Mouse (Mus musculus) heart, embryonic 13.5 days (tissue): ENCODE results near the gene Dnajb12. TPM values are rescaled to one million over a fixed set of nuclear protein-coding genes. Genes with fewer than 3 reads are reported as not detected.

ENCODE experiments used
- ATAC-seq: fragments of 200-750 bp; cut with Nextera tagmentation; 2 replicates; pipeline ENCODE4 v1.8.0; 2017; ENCODE audit warnings: moderate TSS enrichment; ENCODE audit not compliant: insufficient number of reproducible peaks, low FRiP score, low TSS enrichment; ENCODE audit errors: extremely low read depth
- H3K27ac ChIP-seq: fragments of 300-500 bp; sonication (generic); replicated peaks from 2 replicates; pipeline ENCODE4 v1.5.1; 2015; ENCODE audit warnings: moderate library complexity, mild to moderate bottlenecking, inconsistent platforms
- H3K27me3 ChIP-seq: fragments of 300-500 bp; sonication (generic); replicated peaks from 2 replicates; pipeline ENCODE4 v1.6.1; 2015; ENCODE audit warnings: mild to moderate bottlenecking, inconsistent platforms
- H3K36me3 ChIP-seq: fragments of 300-500 bp; sonication (generic); 2 replicates; pipeline ENCODE4 v1.6.1; 2015; ENCODE audit warnings: mild to moderate bottlenecking, inconsistent platforms
- H3K4me1 ChIP-seq: fragments of 300-500 bp; sonication (generic); 2 replicates; pipeline ENCODE4 v1.6.1; 2015; ENCODE audit warnings: inconsistent platforms
- H3K4me2 ChIP-seq: fragments of 300-500 bp; sonication (generic); 2 replicates; pipeline ENCODE4 v1.6.1; 2015; ENCODE audit warnings: inconsistent platforms, mild to moderate bottlenecking, moderate library complexity
- H3K4me3 ChIP-seq: fragments of 300-500 bp; sonication (generic); 2 replicates; pipeline ENCODE4 v1.5.1; 2015; ENCODE audit warnings: moderate library complexity, mild to moderate bottlenecking, inconsistent platforms
- H3K9ac ChIP-seq: fragments of 300-500 bp; sonication (generic); 2 replicates; pipeline ENCODE4 v1.6.1; 2015; ENCODE audit warnings: inconsistent platforms, mild to moderate bottlenecking, moderate library complexity
- H3K9me3 ChIP-seq: fragments of 300-500 bp; sonication (generic); 2 replicates; pipeline ENCODE4 v1.6.1; 2016; ENCODE audit warnings: inconsistent platforms
- WGBS: fragments of 180-500 bp; shearing (Covaris S2); methylation state at CpG from one replicate; pipeline ENCODE4 v1.1.7; 2015; ENCODE audit warnings: mixed read lengths; 5-methylcytosine and 5-hydroxymethylcytosine counted together
- polyA plus RNA-seq: library from polyadenylated mRNA; unstranded; fragments of >200 nt; fragmentation: Nextera tagmentation; extraction: Ambion mirVana; gene quantifications from 2 replicates; pipeline ENCODE4 v1.2.1, GENCODE M21; 2015

Dnajb12 gene
- polyA plus RNA-seq = 22.9 and 23.7 TPM in 2 replicates

DNA sequence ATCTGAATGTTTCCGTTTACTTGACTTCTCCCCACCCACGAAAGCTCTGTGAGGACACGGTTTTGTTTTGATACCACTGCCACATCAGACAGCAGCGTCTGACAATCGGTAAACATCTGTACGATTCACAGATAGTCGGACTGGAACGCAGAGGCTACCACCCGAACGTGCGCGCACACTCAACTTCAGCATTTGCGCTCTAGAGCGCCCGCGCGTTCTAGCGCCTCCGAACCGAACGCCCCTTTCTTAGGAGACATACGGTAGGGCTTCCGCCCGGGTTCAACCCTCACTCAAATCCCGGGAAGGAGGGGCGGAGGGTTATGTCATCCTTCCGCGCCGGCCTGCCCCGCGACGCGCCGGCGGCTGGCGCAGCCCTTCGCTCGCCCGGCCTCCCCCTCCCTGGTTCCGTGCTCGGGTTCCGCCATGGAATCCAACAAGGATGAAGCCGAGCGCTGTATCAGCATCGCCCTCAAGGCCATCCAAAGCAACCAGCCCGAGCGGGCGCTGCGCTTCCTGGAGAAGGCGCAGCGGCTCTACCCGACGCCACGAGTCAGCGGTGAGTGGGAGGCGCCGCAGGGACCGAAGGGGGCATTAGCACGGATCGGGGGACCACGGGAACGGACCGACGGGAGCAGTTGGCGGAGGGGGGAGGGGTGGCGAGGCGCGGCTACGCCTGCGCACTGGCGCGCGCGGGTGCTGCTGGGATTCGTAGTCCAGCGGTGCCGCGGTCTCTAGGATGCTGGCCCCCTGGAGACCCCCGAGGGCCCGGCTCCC, at the start of gene Dnajb12:
TSS of gene Dnajb12 (plus strand) at position 302 of the 774 bp plus-strand sequence.
- Histone ChIP-seq H3K4me2 (peak within 1 kb of the TSS; percentile 85), H3K27ac (peak within 1 kb of the TSS; percentile 100), H3K36me3 (peaks cover 10% of the 10 kb centered on the region), H3K4me3 (peak within 1 kb of the TSS; percentile 80), H3K4me1 (peaks cover 20% of the 10 kb centered on the region), H3K27me3 (no peaks in the 10 kb centered on the region), H3K9me3 (no peaks in the 10 kb centered on the region), H3K9ac (peak within 1 kb of the TSS; percentile 99)
- WGBS = under 1% methylated on average over 80 of the region's 80 CpGs
- peak; percentile 88 for ATAC-seq

DNA sequence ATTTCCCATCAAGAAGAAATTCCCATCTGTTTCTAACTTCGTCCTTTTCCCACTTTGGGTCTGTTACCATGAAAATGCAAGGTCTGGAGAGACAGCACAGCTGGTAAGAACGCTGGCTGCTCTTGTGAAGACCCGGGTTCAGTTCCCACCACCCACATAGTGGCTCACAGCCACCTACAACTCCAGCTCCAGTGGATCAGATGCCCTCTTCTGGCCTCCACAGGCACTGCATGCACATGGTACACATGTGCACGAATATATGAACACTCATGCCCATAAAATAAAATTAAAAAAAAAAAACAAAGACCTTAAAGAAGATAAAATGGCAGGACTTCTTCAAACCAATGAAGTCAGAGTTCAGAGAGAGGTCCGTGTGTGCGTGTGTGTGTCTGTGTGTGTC, 49.5 kb upstream of the Dnajb12 start:
- peaks cover 7% of the 10 kb centered on the region for H3K4me1 ChIP-seq
- 89% methylated on average over 6 of the region's 6 CpGs for WGBS
- no peak for ATAC-seq
- H3K27ac ChIP-seq = no peak overlapping the region
- no peak overlapping the region for H3K4me2 ChIP-seq
- no peak overlapping the region for H3K9ac ChIP-seq
- H3K4me3 ChIP-seq = no peak overlapping the region
- H3K36me3 ChIP-seq = peaks cover 45% of the 10 kb centered on the region
- no peaks in the 10 kb centered on the region for H3K27me3 ChIP-seq
- peaks cover 10% of the 10 kb centered on the region; the same call in 1 of the 2 replicates for H3K9me3 ChIP-seq

DNA sequence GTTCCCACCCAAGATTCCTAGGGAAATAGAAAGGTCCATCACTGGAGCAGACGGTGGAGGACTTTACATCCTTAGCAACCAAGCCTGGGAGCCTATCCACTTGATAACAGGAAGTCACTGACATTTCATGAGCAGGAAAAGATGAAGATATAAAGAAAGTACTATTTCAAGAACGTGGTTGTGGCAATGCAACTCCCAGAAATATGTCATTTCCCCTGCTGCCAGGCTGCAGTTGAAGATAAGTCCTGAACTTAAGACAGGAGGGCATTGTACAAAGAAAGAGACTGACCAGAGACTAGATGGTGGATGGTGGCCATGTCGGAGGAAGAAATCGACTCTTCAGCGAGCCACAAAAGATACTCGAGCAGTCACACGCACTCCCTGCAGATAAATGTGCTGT, 47.4 kb upstream of the Dnajb12 start:
- H3K9ac ChIP-seq = no peak overlapping the region
- H3K9me3 ChIP-seq = peaks cover 13% of the 10 kb centered on the region; the same call in 1 of the 2 replicates
- no peak overlapping the region for H3K27ac ChIP-seq
- no peaks in the 10 kb centered on the region; the same call in 1 of the 2 replicates for H3K4me1 ChIP-seq
- WGBS = 52% methylated on average over 7 of the region's 7 CpGs
- no peak for ATAC-seq
- H3K36me3 ChIP-seq = peaks cover 49% of the 10 kb centered on the region
- no peaks in the 10 kb centered on the region for H3K27me3 ChIP-seq
- H3K4me2 ChIP-seq = no peak overlapping the region
- no peak overlapping the region for H3K4me3 ChIP-seq

DNA sequence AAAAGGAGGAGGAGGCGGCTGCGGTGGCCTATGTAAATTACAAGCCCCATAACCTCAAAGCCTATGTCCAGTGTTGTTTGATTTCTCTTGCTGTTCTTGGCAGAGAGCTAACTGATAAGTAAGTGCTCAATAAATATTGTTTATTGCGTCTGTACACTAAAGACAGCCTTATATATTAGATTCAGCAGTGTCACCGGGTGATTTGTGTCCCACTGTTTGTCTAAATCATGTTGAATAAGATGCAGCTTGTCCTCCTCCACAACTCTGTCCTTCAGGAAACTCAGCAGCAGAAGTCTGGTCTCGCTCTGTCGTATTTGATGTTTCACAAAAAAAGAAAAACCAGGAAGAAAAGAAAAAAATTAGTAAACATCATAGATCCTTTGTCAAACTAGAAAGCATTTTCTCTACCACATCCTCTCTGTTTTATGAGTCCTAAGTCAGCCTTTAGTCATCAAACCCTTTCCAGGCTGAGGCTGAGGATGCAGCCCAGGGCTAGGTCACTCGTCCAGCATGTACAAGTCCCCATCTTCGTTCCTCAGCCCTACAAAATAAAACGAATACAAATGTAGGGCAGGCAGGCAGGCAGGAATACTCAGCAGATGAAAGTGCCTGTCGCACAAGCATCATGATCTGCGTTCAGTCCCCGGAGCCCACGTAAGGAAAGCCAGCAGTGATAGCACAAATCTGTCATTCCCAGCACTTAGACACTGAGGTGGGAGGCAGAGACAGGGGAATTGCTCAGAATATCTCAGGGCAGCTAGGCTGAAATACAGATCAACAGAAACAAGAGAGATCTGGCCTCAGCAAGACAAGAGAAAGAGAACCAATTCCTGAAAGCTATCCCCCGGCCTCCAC, 43.8 kb upstream of the Dnajb12 start:
- no peaks in the 10 kb centered on the region; the same call in 1 of the 2 replicates for H3K4me1 ChIP-seq
- 76% methylated on average over 14 of the region's 14 CpGs for WGBS
- 0 out of 2 replicates have a peak, but pooled peaks cover 8% of the 10 kb centered on the region for H3K9me3 ChIP-seq
- no peaks in the 10 kb centered on the region for H3K27me3 ChIP-seq
- H3K4me3 ChIP-seq = no peak overlapping the region
- no peak overlapping the region for H3K4me2 ChIP-seq
- H3K9ac ChIP-seq = no peak overlapping the region
- peaks cover 25% of the 10 kb centered on the region for H3K36me3 ChIP-seq
- ATAC-seq = no peak
- H3K27ac ChIP-seq = no peak overlapping the region

DNA sequence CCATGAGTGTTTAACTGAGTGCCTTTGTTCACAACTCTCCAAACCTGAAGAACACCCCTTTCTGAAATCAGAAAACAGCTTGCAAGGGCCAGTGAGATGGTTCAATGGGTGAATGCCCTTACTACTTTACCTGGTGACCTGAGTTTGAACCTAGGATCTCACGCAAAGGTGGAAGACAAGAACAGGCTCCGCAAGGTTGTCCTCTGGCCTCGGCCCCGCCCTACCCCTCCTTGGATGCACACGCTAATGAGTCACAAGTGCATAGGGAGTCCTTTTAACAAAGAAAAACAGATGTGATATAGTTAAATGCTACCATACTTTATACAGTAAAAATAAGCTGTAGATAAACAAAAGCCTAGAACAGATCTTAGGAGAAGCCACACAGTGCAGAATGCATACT, 41.9 kb upstream of the Dnajb12 start:
- ATAC-seq = no peak
- Histone ChIP-seq H3K4me2 (no peak overlapping the region), H3K36me3 (peaks cover 35% of the 10 kb centered on the region), H3K4me3 (no peak overlapping the region), H3K4me1 (no peaks in the 10 kb centered on the region), H3K27me3 (no peaks in the 10 kb centered on the region), H3K27ac (no peak overlapping the region), H3K9ac (no peak overlapping the region), H3K9me3 (0 out of 2 replicates have a peak, but pooled peaks cover 8% of the 10 kb centered on the region)
- 90% methylated on average over 5 of the region's 5 CpGs for WGBS

DNA sequence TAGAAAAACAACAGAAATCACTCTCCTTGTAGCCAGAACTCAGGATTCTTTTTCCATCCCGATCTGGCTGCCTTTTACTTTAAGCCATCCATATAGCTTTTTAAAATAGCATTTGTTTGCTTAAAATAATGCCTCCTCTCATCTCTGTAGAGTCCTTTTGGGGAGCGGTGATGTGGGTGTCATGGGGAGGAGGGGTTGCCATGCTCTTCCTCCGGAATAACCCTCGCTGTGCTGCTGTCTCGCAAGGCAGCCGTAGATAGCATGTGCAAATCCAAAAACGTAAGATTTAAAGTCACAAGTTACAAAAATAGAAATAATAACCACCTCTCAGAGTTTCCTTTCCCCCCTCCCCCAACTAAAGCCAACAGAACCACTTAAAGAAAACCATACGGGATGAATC, 37.9 kb upstream of the Dnajb12 start:
- peaks cover 24% of the 10 kb centered on the region for H3K36me3 ChIP-seq
- no peak overlapping the region for H3K27ac ChIP-seq

DNA sequence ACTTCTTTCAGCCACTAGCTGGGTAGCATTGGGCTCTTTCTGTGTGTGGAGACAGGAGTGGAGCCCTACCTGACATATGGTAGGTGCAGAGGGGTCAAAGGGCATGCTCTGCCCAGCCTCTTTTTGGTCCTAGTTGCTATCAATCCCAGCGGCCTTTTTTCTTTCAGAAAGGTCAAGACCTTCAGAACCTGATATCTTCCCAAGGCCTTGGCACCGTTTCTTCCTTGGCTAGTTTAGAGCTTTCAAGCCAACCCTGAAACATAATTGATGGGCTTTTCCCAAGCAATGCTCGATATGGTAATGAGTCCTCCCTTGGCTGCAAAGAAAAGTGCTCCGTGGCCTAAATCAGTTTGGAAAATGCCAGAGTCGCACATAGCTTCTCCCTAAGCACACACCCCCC, 36.2 kb upstream of the Dnajb12 start:
- H3K36me3 ChIP-seq = peaks cover 21% of the 10 kb centered on the region
- H3K27ac ChIP-seq = no peak overlapping the region
- 49% methylated on average over 5 of the region's 5 CpGs for WGBS
- no peak for ATAC-seq
- H3K9ac ChIP-seq = no peak overlapping the region
- H3K4me2 ChIP-seq = no peak overlapping the region
- H3K4me3 ChIP-seq = no peak overlapping the region
- peaks cover 3% of the 10 kb centered on the region; the same call in 1 of the 2 replicates for H3K4me1 ChIP-seq
- no peaks in the 10 kb centered on the region for H3K9me3 ChIP-seq
- no peaks in the 10 kb centered on the region for H3K27me3 ChIP-seq

More for the DNA sequence above, 37.9 kb upstream of the Dnajb12 start:
- Histone ChIP-seq H3K27me3 (no peaks in the 10 kb centered on the region), H3K9me3 (no peaks in the 10 kb centered on the region), H3K4me2 (no peak overlapping the region), H3K9ac (no peak overlapping the region), H3K4me3 (no peak overlapping the region), H3K4me1 (peaks cover 3% of the 10 kb centered on the region; the same call in 1 of the 2 replicates)
- no peak for ATAC-seq
- WGBS = 91% methylated on average over 8 of the region's 8 CpGs

DNA sequence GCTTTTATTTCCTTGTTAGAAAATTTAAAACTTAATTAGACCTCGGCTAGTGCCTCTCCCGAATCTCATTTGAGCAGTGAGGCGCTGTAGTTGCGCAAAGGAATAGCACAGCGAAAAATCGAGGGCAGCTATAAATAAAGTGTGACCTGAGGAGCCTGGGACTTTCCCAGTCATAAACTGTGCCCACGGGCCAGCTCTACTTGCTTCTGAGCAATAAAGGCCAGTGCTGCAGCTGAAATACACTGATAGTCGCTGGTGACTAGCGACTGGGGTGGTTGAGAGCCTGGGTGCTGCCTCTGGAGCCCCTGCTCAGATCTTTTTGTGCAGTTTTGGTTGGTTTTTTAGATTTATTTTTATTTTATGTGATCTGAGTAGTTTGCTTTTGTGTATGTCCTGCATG, 34.7 kb upstream of the Dnajb12 start:
- Histone ChIP-seq H3K4me3 (no peak overlapping the region), H3K9me3 (no peaks in the 10 kb centered on the region), H3K9ac (no peak overlapping the region), H3K4me2 (no peak overlapping the region), H3K27ac (no peak overlapping the region), H3K36me3 (peaks cover 19% of the 10 kb centered on the region), H3K4me1 (peaks cover 6% of the 10 kb centered on the region), H3K27me3 (no peaks in the 10 kb centered on the region)
- 67% methylated on average over 9 of the region's 9 CpGs for WGBS
- no peak for ATAC-seq

DNA sequence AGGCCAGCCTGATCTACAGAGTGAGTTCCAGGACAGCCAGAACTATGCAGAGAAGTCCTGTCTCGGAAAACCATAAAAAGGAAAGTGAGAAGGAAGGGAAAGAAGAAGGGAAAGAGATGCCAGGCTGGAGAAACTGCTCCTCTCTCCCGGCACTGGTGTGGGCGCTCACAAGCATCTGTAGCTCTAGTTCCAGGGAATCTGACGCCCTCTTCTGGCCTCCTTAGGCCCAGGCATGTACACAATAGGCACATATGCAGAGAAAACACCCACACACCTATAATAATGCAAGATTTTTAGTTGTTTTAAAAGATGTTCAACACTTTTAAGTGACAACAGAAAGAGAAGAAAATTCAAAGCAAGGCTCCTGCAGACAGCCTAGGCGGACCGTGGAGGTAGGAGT, 32.9 kb upstream of the Dnajb12 start:
- Histone ChIP-seq H3K36me3 (peaks cover 8% of the 10 kb centered on the region), H3K9ac (no peak overlapping the region), H3K9me3 (no peaks in the 10 kb centered on the region), H3K4me3 (no peak overlapping the region), H3K27me3 (no peaks in the 10 kb centered on the region), H3K4me1 (peaks cover 6% of the 10 kb centered on the region), H3K27ac (no peak overlapping the region), H3K4me2 (no peak overlapping the region)
- WGBS = 72% methylated on average over 6 of the region's 6 CpGs
- ATAC-seq = no peak

DNA sequence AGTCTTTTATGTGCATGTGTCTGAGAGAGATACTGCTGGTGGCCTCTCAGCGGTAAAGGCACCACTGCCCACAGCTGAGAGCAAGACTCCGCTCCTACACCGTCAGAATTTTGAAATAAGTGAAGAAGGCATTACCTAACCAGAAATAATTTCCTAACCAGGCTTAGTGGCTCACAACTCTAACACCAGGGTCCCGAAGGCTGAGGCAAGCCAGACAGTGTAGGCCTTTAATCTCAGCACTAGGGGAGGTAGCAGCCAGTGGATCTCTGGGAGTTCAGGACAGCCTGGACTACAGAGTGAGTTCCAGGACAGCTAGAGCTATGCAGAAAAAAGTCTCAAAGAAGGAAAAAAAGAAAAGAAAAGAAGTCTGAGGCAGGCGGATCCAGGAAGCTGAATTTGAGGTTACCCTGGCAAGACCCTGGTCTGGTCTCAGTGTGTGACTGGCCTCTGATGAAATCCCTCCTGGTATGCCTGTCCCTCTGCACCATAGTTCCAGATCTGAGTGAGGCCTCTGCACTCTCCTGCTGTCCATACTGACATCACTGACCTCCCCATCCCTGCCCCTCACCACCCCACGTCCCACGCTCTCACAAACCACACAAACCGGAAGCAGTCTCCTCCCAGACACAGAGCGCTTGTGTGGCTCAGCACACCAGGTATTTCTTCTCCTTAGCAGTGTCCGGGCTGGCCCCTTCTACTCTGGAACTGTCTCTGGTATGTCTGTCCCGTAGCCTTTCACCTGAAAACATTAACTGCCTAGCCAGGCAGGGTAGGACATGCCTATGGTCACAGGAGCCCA, 31.1 kb upstream of the Dnajb12 start:
- Histone ChIP-seq H3K27ac (no peak overlapping the region), H3K27me3 (no peaks in the 10 kb centered on the region), H3K36me3 (no peaks in the 10 kb centered on the region), H3K4me1 (peaks cover 6% of the 10 kb centered on the region), H3K9me3 (no peaks in the 10 kb centered on the region), H3K4me2 (no peak overlapping the region), H3K4me3 (no peak overlapping the region), H3K9ac (no peak overlapping the region)
- WGBS = 67% methylated on average over 11 of the region's 11 CpGs
- no peak for ATAC-seq

DNA sequence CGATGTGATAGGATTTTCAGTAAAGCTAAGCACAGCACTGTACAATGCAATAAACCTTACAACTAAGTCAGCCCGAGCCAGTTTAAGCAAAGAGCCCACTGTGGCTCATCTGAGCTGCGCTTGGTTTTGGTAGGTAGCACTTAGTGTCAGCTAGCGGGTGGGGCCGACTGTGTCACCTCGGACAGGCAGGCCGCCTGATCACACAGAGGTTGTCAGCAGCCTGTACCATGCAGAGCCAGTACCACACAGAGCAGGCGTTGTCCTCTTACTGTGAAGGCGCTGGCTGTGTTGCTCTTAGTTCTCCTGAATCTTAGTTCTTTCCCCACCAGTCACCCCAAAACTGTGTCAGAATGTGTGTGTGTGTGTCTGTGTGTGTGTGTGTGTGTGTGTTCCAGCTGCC, 30.4 kb upstream of the Dnajb12 start:
- Histone ChIP-seq H3K27ac (no peak overlapping the region), H3K4me1 (peaks cover 6% of the 10 kb centered on the region), H3K4me3 (no peak overlapping the region), H3K9ac (no peak overlapping the region), H3K27me3 (no peaks in the 10 kb centered on the region), H3K9me3 (no peaks in the 10 kb centered on the region), H3K4me2 (no peak overlapping the region), H3K36me3 (no peaks in the 10 kb centered on the region)
- no peak for ATAC-seq
- WGBS = 60% methylated on average over 9 of the region's 9 CpGs
